9 mouse cellular contexts compared by ENCODE assay signal in genomic region chr12:49106399-49107382, GRCm38 (mm10).
DNase-seq lines count a peak whose midpoint lies in the region; ATAC-seq lines count a peak whose summit lies in the region.
"Had no signal": no experiment of that assay in that cellular context is flagged by ENCODE, and none has a peak within 500 bp of the region (broad histone marks: within the 10 kb centered on the region; RNA-seq: fewer than 3 reads in every experiment).

No protein-coding gene starts in this region.

- H3K27me3 ChIP-seq in hindbrain, embryonic 12.5 days = no peaks in the 10 kb centered on the region
- H3K27me3 ChIP-seq: heart, embryonic 15.5 days had no signal

- no peak overlapping the region for H3K9ac ChIP-seq in hindbrain, embryonic 12.5 days
- H3K9ac ChIP-seq: heart, embryonic 15.5 days had no signal

- no peaks in the 10 kb centered on the region for H3K9me3 ChIP-seq in hindbrain, embryonic 12.5 days (replicated peaks)
- H3K9me3 ChIP-seq: heart, embryonic 15.5 days had no signal

- no peak overlapping the region for H3K4me3 ChIP-seq in hindbrain, embryonic 12.5 days
- H3K4me3 ChIP-seq: heart, embryonic 15.5 days had no signal

- H3K36me3 ChIP-seq in hindbrain, embryonic 12.5 days = no peaks in the 10 kb centered on the region
- H3K36me3 ChIP-seq: heart, embryonic 15.5 days had no signal

- H3K4me1 ChIP-seq in hindbrain, embryonic 12.5 days = no peaks in the 10 kb centered on the region
- H3K4me1 ChIP-seq: heart, embryonic 15.5 days had no signal

- H3K27ac ChIP-seq in hindbrain, embryonic 12.5 days = peak overlapping the region; percentile 55
- H3K27ac ChIP-seq: heart, embryonic 15.5 days had no signal

- ATAC-seq in hindbrain, embryonic 12.5 days (ENCODE audit: low FRiP score) = peak; percentile 47; the same call in 1 of the 2 replicates

- H3K4me2 ChIP-seq in hindbrain, embryonic 12.5 days (replicated peaks) = no peak overlapping the region
- H3K4me2 ChIP-seq: heart, embryonic 15.5 days had no signal

- WGBS in hindbrain, embryonic 12.5 days = 58% methylated on average over 7 of the region's 7 CpGs

- peak; percentile 6 for DNase-seq in gastrocnemius, postnatal 10 days
- no peak for DNase-seq in gastrocnemius, postnatal 25 days
- DNase-seq in cerebellum, postnatal 14 days = peak; percentile 78 to 79
- peak; percentile 20 to 64 for DNase-seq in layer of hippocampus, postnatal 25 days (ENCODE audit: extremely low spot score in 1 of 2, low spot score in 1 of 2)
- peak; percentile 74 for DNase-seq in retina, embryonic 14.5 days (ENCODE audit: low spot score)
- no peak for DNase-seq in spleen, adult 18-20 months
- DNase-seq in MN1 (ENCODE audit: low spot score) = no peak

Comparison
In these comparisons a context has a peak if more than half of its experiments do, and no peak if none do; other contexts are left out.
1. DNase-seq: peak in gastrocnemius, postnatal 10 days (single experiment), cerebellum, postnatal 14 days (2 of 2), layer of hippocampus, postnatal 25 days (2 of 2) and retina, embryonic 14.5 days (single experiment); none in gastrocnemius, postnatal 25 days (single experiment), spleen, adult 18-20 months (0 of 2) and MN1 (single experiment).